Mouse (Mus musculus) cerebellum, postnatal 36 days (tissue): ENCODE results near the gene Hsf4.

Experiments
- DNase-seq, 2 experiments: peaks; one replicate each; pipeline ENCODE4 v3.0.0; 2021 to 2022; ENCODE audit warnings: mixed read lengths in 2 of 2

Hsf4 gene

DNA sequence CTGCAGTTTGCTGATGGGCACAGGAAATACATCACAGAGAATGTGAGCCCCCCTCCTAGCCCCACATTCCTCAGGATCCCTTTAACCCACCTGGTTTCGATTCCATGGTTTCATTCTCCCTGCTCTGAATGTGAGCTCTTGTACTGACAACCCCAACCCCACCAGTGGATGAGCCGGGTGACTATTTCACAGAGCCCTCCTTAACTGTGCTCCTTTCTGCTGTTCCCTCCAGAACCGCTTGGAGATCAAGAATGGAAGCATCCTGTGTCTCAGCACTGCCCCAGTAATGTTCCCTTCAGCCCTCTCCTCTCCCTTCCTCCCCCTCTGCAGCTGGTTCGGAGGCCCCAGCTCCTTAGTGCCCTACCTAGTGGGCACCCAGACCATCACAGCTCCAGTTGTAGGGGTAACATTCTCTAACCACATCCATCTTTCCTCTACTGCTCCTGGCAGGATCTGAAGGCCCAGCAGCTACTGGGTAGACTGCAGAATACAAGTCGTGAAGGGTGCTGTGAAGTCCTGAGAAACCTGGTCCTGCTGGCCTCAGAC lies 36.6 kb downstream of the Hsf4 start:
- peak in 1 of 2 experiments; percentile 39 for DNase-seq

- DNase-seq: no peak
These were observed 38.1 kb downstream of the Hsf4 start for GRCm38 (mm10) chr8:105307670-105308069.

- no peak for DNase-seq
These were observed 38.8 kb downstream of the Hsf4 start for GRCm38 (mm10) chr8:105308428-105308827.

DNA sequence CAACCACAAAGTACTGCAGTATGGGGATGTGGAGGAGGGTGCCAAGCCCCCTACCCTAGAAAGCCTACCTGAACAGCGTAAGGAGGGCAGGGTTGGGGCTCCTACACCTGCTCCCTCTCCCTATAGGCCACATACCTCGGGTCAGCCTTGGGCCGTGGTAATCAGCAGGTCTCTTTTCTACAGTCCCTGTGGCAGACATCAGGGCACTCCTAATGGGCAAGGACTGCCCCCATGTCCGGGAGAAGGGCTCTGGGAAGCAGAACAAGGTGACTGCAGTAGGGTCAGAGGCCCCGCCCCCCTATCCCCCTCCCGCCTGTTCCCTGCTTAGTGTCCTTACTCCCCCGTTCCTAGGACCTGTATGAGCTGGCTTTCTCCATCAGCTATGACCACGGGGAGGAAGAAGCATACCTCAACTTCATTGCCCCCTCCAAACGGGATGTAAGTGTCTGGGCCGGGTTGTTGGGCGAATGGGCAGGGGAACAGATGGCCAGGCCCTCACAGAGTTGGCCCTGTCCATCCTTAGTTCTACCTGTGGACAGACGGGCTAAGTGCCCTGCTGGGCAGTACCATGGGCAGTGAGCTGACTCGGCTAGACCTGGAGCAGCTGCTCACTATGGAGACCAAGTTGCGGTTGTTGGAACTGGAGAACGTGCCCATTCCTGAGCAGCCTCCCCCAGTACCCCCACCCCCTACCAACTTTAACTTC lies 39.7 kb downstream of the Hsf4 start:
- peak; percentile 93 to 95 for DNase-seq

- DNase-seq: peak in 1 of 2 experiments; percentile 46
These were observed 40.5 kb downstream of the Hsf4 start for GRCm38 (mm10) chr8:105310118-105310517.

DNA sequence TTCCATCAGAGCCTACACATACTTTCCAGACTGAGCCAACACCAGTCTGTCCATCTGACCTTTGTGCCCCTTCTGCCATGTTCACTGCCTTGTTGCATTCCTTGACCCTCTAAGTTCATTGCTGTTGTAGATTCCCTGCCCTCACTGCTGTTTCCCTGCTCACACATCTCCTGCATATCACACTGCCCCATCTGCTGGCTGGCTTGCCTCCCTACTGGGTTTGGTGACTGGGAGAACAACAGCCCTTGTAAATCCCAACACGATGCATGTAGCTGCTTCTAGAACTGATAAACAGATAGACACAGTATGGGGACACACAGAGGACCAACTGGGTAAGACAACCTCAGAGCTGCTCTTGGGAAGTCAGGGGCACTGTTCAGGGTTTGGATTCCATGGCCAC lies 42.1 kb downstream of the Hsf4 start:
- no peak for DNase-seq

DNA sequence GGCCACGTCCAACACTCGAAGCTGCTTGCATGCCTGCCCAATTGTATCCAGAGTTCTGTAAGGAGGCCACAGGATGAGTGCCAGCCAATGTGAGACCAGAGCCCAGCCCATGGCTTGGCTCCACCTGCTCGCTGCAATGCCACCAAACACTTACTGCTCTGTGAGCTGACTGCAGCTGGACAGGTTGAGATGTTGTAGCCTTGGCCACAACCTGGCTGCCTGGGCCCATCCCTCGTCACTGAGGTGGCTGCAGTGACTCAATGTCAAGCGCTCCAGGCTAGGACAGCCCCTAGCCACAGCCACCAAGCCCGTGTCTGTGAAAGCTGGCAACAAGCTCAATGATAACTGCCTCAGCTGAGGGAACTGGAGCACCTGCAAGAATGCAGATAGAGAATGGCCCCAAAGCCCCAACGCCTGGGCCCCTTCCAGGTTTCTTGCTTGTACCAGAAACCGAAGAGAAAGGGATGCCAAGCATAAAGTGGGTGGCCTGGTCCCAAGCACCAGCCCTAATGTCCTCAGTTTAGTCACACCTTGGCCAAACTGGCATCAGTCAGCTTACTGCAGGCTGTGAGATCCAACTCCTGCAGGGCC lies 43.4 kb downstream of the Hsf4 start:
- peak in 1 of 2 experiments; percentile 46 for DNase-seq

DNA sequence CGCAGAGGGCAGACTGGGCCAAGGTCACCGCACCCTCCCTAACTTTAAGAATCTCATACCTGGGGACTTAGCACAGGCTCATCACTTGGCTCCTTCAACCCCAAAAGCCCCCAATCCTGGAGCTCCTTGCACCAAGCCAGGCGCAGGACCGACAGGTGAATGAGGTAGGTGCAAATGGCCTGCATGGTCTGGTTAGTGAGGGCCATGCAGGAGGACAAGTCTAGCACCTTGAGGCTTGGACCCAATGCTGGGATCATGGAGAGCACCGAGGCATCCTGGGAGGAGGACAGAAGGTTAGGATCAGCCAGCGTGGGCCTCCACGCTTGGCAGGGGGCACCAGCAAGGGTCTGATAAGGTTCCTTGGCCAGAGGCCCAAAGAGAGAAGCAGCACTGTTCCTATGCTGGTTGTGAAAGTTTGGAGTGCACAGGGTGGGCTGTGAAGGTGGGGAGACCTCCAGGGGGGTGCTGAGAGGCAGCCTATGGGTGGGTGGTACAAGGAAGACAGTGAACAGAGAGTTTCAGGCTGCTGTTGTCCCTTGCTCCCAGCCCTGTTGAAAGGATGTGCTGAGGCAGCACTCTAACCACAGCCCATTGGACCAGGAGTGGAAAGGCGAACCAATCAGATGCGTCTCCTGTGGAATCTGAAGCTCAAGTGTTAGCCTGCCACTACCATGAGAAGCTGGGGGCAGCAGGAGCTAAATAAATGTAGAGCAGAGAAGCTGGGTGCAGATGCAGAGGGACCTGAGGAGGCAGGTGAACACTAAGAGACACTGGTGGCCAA lies 44.2 kb downstream of the Hsf4 start:
- DNase-seq: no peak

- peak; percentile 52 to 57 for DNase-seq
These were observed 45.6 kb downstream of the Hsf4 start for GRCm38 (mm10) chr8:105315073-105315769.

- no peak for DNase-seq
These were observed 48.3 kb downstream of the Hsf4 start for GRCm38 (mm10) chr8:105317941-105318340.

DNA sequence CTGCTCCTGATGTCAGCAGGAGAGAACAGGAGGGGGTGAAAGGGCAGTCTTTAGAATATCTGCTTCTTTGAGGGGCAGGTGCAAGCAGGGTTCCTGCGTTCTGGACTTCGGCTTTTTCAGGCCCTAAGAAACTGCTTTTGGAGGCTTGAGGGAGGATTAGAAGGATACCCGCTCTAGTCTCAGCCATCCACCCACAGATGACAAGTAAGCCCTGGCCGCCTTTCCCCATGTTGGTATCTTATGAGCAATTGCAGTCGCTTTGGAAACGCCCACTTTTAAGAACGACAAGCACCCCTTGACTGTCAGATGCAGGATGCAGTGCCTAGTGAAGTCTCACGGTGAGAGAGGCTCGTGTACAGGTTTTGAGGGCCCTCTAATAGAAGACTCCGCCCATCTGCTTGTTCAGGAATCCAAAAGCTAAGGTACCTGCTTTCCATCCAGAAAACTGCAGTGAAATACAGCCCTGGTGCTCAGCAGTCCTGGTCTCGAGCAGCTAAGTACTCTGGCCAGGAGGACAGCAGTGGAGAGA lies 49.1 kb downstream of the Hsf4 start:
- DNase-seq: no peak

- no peak for DNase-seq
These were observed 53.6 kb downstream of the Hsf4 start for GRCm38 (mm10) chr8:105323183-105323582.
